Mouse (Mus musculus) cerebellum, adult (tissue): Measurements from ENCODE around the gene Sema3b.
A peak's percentile ranks its signal among the peaks of the same experiment; 100 is the strongest.

Experiments used
- ATAC-seq: cut with Nextera tagmentation; 2 replicates; pipeline ENCODE4 v1.9.2; 2017; ENCODE audit warnings: mild to moderate bottlenecking, moderate library complexity, mixed read lengths; ENCODE audit not compliant: insufficient number of reproducible peaks, low FRiP score, low TSS enrichment

Sema3b gene

GRCm38 (mm10) chr9:107594281-107595062 is 14.6 kb downstream of the Sema3b start:
- no peak for ATAC-seq

GRCm38 (mm10) chr9:107593101-107593976 is 15.7 kb downstream of the Sema3b start:
- peak; percentile 69; the same call in 1 of the 2 replicates for ATAC-seq

GRCm38 (mm10) chr9:107590773-107591060 is 18.3 kb downstream of the Sema3b start:
- ATAC-seq: no peak

- ATAC-seq: no peak
Measured at GRCm38 (mm10) chr9:107590058-107590772, 18.8 kb downstream of the Sema3b start.

DNA sequence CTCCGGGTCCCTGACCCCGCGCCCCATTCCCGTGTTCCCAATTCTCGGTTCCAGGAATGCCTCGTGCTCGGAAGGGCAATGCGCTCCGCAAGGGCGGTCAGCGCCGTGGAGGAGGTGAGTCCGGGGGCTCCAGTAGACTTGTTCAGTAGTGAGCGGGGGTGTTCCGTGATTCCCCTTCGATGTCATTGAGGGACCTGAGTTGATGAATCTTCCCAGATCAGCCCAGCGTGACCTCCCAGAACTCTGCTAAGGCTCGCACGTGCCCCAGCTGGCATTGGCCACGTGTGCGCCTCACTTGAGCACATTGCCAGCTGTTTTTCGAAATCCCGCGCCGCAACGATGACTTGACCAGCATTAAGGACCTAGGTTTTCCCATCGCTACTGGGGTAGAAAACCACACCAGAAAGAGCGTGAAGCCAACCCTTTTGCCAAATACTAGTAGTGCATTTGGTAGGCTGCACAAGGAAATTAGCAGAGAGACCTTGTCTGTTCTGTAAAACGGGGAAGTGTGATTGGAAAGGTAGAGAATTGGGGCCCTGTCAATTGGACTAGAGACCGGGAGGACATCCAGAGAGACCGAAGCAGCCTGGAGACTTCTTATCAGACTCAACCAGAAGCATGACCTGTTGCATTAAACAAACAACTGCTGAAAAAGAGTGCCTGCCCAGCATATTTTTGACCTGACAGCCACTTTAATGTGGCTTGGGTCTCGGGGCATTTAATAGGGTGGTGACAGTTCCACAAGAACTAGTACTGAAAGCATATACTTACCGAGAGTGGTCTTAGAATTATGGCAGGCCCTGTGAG is 21.0 kb downstream of the Sema3b start:
- ATAC-seq: no peak

DNA sequence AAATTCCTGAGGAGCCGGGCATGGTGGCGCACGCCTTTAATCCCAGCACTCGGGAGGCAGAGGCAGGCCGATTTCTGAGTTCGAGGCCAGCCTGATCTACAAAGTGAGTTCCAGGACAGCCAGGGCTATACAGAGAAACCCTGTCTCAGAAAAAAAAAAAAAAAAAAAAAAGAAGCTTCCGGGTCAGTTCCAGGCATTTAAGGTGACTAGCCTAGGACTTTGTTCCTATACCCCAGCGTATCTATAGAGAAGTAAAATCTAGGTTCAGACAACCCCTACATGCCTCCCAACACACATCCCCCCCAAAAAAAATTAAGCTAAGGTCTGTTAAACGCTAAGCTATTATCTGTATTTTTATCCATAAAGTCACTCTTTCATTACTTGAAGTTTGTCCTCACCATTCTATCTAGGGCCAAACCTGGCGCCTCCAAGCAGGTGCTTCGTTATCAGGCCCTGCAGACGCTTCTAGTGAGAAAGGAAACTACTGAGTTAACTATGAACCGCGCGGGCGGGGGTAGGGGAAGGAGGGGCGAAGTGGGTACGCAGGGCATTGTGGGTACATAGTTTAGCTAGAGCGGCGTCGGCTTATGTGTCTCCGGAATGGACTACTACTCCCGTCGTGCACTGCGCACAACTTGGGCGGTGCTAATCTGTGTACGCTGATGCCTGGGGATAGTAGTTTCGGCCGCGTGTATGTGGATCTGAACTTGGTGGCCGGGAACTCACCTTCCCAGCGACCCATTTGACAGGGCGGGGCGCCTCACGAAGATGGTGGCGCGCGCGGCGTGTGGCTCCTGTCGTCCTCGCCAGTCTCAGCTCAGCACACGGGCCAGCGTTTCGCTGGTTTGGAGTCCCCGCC is 21.8 kb downstream of the Sema3b start, which contains the start of gene Ifrd2:
Gene Ifrd2 (plus strand): TSS at position 669 of the 859 bp plus-strand sequence.
- peak; percentile 92 for ATAC-seq

DNA sequence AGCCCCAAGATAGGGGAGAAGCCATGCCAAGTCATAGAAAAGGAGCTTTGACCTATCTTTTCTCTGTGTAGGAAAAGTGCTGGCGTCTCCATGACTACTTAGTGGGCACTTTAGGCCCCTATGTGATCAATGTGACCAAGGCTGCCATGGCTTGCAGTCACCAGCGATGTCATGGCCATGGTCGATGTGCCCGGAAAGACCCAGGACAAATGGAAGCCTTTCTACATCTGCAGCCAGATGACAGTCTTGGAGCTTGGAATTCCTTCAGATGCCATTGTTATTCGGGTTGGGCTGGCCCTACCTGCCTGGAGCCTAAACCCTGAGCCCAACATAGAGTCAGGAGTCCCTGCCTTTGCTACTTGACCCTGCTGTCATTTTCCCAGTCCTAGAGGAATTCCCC is 22.5 kb downstream of the Sema3b start:
- ATAC-seq: no peak

DNA sequence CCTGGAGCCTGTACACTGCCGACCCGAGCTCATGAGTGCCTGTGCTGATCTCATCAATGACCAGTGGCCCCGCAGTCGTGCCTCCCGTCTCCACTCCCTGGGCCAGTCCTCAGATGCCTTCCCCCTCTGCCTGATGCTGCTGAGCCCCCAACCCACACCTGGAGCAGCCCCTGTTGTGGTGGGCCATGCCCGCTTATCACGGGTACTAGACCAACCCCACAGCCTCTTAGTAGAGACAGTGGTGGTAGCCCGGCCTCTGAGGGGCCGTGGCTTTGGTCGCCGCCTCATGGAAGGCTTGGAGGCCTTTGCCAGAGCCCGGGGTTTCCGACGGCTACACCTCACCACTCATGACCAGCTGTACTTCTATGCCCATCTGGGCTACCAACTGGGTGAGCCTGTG is 25.9 kb downstream of the Sema3b start:
- no peak for ATAC-seq

GRCm38 (mm10) chr9:107582509-107583062 is 26.4 kb downstream of the Sema3b start:
- no peak for ATAC-seq

DNA sequence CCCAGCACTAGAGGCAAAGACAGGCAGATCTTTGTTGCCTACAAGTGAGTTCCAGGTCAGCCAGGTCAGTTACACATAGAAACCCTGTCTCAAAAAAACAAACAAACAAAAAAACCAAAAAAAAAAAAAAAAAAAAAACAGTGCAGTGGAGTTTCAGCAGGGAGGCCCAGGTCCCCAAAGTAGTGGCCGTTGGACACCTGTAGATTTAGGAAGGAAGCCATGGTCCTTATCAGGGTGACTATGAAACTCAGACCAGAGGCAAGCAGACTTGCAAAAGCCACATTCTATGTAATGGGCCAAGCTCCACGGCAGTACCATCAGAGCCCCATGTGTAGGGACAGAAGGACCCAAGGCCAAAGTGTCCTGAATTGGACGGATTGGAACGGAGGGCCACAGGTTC is 27.4 kb downstream of the Sema3b start:
- ATAC-seq: no peak

DNA sequence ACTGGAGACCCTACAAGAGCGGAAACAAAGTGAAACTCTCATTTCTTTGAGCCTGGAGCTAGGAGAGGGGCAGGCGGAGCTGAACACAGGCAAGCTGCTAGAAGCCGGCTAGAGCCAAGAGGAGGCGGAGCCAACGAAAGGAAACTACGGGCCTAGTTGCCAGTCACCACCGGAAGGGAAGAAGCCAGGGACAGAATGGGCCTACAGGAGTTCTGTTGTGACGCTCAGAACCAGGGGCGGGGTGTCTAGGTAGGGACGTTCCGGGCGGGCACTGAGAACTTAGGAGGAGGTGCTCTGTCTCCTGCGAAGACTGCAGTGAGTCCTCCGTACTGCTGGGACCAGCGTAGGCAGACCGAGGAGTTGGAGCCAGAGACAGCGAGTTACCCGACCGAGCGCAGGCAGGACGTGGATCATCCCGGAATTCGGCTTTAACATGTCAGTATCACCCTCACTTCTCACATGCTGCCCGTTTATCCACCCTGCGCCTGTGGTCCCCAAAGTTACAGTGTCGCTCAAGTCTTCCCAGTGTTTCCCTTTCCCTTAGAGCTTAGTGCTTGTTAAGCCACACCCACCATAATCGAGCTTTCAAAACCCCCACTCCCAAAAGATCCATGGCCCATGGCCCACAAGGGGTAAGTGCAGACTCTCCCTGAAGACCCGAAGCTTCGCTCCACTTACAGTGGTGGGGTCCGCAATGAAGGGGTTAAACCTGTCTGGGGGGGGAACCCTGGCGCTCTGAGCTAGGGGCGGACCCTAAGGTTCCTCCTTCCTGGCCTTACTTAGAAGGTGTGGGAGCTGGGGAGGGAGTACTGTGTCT is 28.3 kb downstream of the Sema3b start, which contains the start of gene Hyal3:
Gene Hyal3 (plus strand): TSS at position 318 of the 817 bp plus-strand sequence.
- peak; percentile 68 for ATAC-seq

DNA sequence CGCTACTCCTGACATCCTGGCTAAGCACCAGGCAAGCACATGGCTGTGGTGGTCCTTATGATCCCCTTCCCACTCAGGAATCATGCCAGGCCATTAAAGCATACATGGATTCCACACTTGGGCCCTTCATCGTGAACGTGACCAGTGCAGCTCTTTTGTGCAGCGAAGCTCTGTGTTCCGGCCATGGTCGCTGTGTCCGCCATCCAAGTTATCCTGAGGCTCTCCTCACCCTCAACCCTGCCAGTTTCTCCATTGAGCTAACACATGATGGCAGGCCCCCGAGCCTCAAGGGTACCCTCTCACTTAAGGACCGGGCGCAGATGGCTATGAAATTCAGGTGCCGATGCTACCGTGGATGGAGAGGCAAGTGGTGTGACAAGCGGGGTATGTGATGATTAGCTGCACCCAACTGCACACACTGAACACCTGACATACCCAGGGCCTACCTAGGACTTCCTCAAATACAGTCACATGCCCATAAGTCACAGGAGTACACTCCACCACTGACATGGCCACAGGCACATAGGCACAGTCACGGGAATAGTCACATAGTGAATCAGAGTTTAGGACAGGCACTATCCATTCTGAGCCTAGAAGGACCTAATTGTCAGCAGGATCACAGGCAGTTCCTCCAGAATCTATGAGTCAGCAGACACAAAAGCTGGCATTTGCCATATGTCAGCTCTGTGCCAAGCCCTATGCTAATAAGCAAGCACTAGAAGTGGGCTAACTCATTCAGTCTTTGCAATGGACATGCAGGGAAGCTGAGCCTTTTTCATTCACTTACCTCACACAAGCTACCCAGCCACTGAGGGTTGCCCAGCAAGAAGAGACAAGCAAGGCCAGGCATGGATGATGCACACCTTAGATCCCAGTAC is 29.8 kb downstream of the Sema3b start:
- ATAC-seq: no peak

DNA sequence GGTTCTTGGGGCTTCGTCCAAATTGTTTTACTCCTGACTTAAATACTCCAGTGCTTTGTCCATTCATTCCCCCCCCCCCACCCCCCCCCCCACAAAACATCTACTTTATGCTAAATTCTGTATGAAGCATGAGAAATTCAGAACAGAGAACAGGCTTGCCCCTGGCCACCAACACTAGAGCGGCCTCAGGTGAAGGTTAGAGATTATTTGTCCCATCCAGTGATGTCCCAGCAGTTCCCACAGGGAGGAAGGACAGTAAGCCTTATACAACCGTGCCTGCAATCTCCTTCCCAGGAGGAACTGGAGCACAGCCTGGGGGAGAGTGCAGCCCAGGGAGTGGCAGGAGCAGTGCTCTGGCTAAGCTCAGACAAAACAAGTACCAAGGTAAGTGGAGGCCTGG is 30.4 kb downstream of the Sema3b start, which contains the start of gene Naa80:
Gene Naa80 (plus strand): TSS at position 301 of the 400 bp plus-strand sequence.
- no peak for ATAC-seq

GRCm38 (mm10) chr9:107577871-107578270 is 31.2 kb downstream of the Sema3b start:
- ATAC-seq: no peak

- ATAC-seq: no peak
Measured at GRCm38 (mm10) chr9:107576357-107577107, 32.5 kb downstream of the Sema3b start, which contains the start of gene Hyal1. TSS of gene Hyal1 (plus strand) at chr9:107576927.
